Mouse (Mus musculus): Measurements from ENCODE around the gene Prkn. TPM values are rescaled to one million over a fixed set of nuclear protein-coding genes. Genes with fewer than 3 reads are reported as not detected.

Gene Prkn
- total RNA-seq, 2 experiments from 2014 or later: 7.0 to 10.9 TPM

GRCm38 (mm10) chr17:10962151-10962550, 122.0 kb downstream of the Prkn start:
- no peak for DNase-seq
- intact Hi-C loops (cut with DNase I): no loop called here

DNA sequence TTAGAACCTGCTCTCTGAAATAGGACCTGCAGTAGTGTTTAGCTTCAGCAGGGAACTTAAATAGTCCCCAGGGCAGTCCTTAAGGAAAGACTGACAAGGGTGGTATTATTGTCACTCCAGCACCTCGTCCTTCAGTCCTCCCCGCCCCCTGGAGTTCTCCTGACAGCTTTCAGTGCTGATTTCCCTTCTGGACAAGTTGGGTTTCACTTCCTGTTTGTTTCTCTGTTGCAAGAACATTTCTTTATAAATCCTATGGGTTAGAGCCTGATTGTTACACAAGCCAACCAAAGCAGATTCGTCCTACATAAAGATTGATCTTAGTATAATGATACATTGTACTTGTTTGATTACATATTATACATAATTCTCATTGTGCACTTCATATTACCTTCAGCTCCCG, 142.0 kb downstream of the Prkn start:
- no peak for DNase-seq
- intact Hi-C loops (cut with DNase I): no loop called here

GRCm38 (mm10) chr17:10987040-10987439, 146.9 kb downstream of the Prkn start:
- intact Hi-C loops (cut with DNase I): no loop called here
- no peak for DNase-seq

- intact Hi-C loops (cut with DNase I): no loop called here
- no peak for DNase-seq
These were observed 157.1 kb downstream of the Prkn start for GRCm38 (mm10) chr17:10997291-10997690.

DNA sequence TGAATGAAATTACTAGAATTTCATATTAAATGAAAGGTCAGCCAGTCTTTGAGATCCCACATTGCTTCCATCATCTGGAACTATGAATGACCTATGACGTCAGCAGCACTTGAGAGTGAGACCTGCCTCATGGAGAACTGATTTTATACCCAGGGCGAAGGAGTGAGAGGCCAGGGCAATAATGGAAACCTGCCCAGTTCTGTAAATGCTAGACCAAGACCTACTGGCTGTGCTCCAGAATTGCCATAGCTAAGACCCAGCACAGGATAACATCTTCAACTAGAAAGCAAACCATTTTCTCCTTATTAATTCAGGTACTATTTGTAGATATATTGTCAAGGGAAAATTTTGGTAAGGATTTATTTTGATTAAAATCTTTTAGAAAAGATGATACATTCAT, 183.2 kb downstream of the Prkn start:
- intact Hi-C loops (cut with DNase I): no loop called here
- DNase-seq: no peak

GRCm38 (mm10) chr17:11029348-11029747, 189.2 kb downstream of the Prkn start:
- intact Hi-C loops (cut with DNase I): no loop called here
- no peak for DNase-seq

DNA sequence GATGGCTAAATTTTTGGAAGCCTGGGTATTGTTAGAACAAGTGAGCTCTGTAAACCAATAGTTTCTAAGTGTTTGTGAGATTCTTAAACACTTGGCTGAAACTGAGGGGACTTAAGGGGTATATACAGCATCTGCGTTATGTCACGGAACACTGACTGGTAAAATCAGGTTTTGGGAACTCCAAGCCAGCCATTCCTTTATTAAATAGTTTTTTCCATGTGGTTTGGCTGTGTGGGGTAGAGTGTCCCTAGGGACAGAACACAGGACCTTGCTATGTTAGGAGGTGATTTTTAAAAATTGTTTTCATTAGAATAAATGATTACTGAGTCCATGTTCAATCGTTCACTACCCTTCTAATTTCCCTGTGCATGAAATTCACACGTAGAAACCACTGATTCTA, 190.8 kb downstream of the Prkn start:
- intact Hi-C loops (cut with DNase I): no loop called here
- DNase-seq: no peak

DNA sequence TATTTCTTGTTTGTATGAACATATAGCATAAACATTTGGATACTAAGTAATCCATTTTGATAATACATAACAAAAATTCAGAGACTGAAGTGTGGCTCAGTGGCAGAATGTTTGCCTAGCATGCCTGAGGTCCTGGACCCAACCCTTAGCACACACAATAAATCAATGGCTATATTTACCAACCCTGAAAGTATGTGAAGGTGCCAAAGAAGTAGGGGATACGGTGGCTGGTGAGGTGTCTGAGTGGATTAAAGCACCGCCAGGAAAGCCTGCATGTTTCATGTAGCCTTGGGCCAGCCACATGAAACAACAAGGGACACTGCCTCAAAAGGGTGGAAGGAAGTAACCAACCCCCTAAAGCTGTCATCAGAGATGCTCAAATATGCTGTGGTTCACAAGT, 192.2 kb downstream of the Prkn start:
- intact Hi-C loops (cut with DNase I): no loop called here
- no peak for DNase-seq

GRCm38 (mm10) chr17:11033594-11033993, 193.4 kb downstream of the Prkn start:
- intact Hi-C loops (cut with DNase I): no loop called here
- no peak for DNase-seq

- intact Hi-C loops (cut with DNase I): no loop called here
- peak in 1 of 2 experiments; percentile 3 for DNase-seq
These were observed 198.1 kb downstream of the Prkn start for GRCm38 (mm10) chr17:11038272-11038671.

- DNase-seq: no peak
- intact Hi-C loops (cut with DNase I): no loop called here
These were observed 218.8 kb downstream of the Prkn start for GRCm38 (mm10) chr17:11058986-11059385.

GRCm38 (mm10) chr17:11067076-11067703, 227.0 kb downstream of the Prkn start:
- intact Hi-C loops (cut with DNase I): loop anchor here (5.0 to 10.0 kb wide), 4 partner anchors 552 to 1900 kb away; no protein-coding TSS in a partner anchor

DNA sequence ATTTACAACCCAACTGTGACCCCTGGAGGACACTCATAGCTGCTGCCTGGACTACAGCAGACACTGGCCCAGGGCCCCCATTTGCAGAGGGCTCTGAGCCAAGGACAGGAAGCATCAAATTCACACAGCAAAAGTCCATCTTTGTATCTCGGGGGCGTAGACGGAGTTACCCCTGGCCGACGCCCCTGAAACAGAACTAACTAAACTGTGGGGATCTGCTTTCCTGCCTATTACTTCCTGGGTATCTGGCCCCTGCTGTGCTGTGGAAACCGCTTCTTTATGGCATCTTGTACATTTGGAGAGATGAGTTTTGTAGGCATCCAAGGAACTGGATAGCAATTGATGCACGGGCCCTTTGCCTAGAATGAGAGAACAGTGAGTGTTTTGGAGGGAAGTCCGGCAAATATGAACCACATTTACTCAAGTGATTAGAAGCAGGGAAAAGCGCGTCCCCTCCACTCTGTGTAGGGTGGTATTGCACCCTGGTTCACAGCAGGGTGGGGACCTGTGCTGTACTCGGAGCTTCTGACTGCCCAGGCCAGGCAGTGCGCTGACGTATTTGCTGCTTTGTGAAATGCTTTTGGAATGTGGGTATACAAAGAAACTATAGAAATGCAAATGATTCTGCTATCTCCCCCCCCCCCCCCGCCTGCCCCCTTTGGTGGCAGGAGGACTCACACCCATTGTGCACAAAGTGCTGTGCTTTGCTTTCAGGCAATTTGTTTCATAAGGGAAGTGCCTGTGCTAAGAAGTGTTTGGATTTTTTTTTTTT, 227.7 kb downstream of the Prkn start:
- intact Hi-C loops (cut with DNase I): loop anchor here (5.0 to 10.0 kb wide), 4 partner anchors 553 to 1901 kb away; no protein-coding TSS in a partner anchor
- peak; percentile 54 to 68 for DNase-seq

More at GRCm38 (mm10) chr17:11067076-11067703, 227.0 kb downstream of the Prkn start:
- DNase-seq: no peak

DNA sequence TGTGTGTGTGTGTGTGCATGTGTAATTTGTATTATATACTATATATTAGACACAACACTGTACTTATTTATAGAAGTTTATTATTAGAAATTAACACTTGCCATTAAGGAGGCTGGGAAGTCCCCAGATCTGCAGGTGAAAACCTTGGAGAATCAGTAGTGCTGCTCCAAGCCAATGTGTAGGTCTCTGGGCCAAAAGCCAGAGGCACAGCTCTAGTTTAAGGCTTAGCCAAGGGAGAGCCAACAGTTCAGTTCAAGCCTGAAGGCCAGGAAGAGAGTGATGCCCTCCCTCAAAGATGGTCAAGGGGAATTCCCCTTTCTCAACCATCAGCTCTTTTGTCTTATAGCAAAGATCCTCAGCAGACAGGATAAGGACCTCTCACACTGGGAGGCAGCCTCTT, 230.8 kb downstream of the Prkn start:
- DNase-seq: no peak

DNA sequence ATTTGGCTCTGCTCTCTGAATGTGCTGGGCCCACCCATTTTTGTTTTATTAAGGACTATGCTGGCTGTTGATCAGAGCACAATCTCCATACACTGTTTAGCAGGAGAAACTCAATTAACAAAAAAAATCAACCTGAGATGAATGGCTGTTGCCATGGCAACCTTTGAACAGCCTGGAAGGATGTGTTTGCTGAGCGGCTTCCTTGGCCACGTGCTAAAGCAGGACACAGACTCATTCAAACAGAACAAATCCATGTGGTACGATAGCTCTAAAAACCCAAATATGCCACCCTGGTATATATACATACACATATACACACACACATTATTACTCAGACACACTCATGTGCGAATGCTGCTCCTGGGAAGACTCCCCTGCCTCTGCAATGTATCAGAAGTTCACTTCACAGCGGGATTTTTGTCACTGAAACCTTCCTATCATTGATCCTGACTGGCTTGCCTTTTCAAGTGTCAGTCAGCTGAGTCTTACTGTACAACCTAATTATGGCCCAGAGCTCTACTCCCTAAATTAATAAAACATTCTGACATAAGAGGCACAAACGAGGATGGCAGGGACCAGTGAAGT, 236.2 kb downstream of the Prkn start:
- intact Hi-C loops (cut with DNase I): no loop called here
- no peak for DNase-seq

More for the DNA sequence above, 230.8 kb downstream of the Prkn start:
- intact Hi-C loops (cut with DNase I): no loop called here

DNA sequence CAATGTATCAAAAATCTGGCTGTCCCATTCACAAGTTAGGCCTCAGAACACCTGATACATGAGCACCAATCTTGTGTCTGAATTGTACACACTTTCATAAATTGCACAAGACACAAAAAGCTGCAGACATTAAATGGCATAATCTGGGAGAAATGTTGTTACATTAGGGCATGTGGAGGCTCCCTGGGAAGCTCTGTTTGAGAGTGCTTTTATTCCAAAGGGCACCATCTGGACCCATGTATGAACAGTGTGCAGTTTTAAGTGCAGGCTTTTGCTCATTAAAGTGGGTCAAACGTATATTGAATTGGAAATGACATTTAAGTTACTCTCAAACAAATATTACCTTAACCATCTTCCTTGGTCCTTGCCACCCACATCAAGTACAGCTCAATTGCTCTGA, 246.3 kb downstream of the Prkn start:
- no peak for DNase-seq
- intact Hi-C loops (cut with DNase I): no loop called here

- DNase-seq: no peak
These were observed 246.9 kb downstream of the Prkn start for GRCm38 (mm10) chr17:11087088-11087487.

GRCm38 (mm10) chr17:11087823-11088222, 247.6 kb downstream of the Prkn start:
- intact Hi-C loops (cut with DNase I): no loop called here
- no peak for DNase-seq

More at GRCm38 (mm10) chr17:11087088-11087487, 246.9 kb downstream of the Prkn start:
- intact Hi-C loops (cut with DNase I): no loop called here

GRCm38 (mm10) chr17:11089361-11089760, 249.2 kb downstream of the Prkn start:
- intact Hi-C loops (cut with DNase I): no loop called here
- DNase-seq: peak in 1 of 2 experiments; percentile 6

GRCm38 (mm10) chr17:11092900-11093299, 252.7 kb downstream of the Prkn start:
- intact Hi-C loops (cut with DNase I): no loop called here
- peak; percentile 52 to 57 for DNase-seq

GRCm38 (mm10) chr17:11093321-11093720, 253.1 kb downstream of the Prkn start:
- DNase-seq: no peak
- intact Hi-C loops (cut with DNase I): no loop called here
